Mouse (Mus musculus) neural tube, embryonic 11.5 days (tissue): Measurements from ENCODE around the gene Aoah. TPM values are rescaled to one million over a fixed set of nuclear protein-coding genes. Genes with fewer than 3 reads are reported as not detected.

Experiments used
- ATAC-seq: fragments of 200-750 bp; cut with Nextera tagmentation; 2 replicates; pipeline ENCODE4 v1.8.0; 2017; ENCODE audit warnings: moderate number of reproducible peaks, mild to moderate bottlenecking, moderate TSS enrichment, moderate library complexity; ENCODE audit not compliant: insufficient read depth, low FRiP score, low TSS enrichment
- DNase-seq: peaks from one replicate; pipeline ENCODE4 v3.0.0-alpha.2; 2015; ENCODE audit warnings: low spot score
- H3K27ac ChIP-seq: fragments of 300-500 bp; sonication (generic); 2 replicates; pipeline ENCODE4 v1.5.1; 2014; ENCODE audit warnings: low read depth, mild to moderate bottlenecking, low read length
- H3K27me3 ChIP-seq: fragments of 300-500 bp; sonication (generic); 2 replicates; pipeline ENCODE4 v1.6.1; 2014; ENCODE audit warnings: mild to moderate bottlenecking, low read length, mixed read lengths; ENCODE audit not compliant: control insufficient read depth, insufficient read depth
- H3K36me3 ChIP-seq: fragments of 300-500 bp; sonication (generic); 2 replicates; pipeline ENCODE4 v1.6.1; 2014; ENCODE audit warnings: mild to moderate bottlenecking, low read length, moderate library complexity, mixed read lengths; ENCODE audit not compliant: control insufficient read depth, insufficient read depth
- H3K4me1 ChIP-seq: fragments of 300-500 bp; sonication (generic); 2 replicates; pipeline ENCODE4 v1.6.1; 2014; ENCODE audit warnings: low read length, mixed read lengths; ENCODE audit not compliant: control insufficient read depth, insufficient read depth
- H3K4me2 ChIP-seq: fragments of 300-500 bp; sonication (generic); 2 replicates; pipeline ENCODE4 v1.6.1; 2014; ENCODE audit warnings: low read depth, mild to moderate bottlenecking, moderate library complexity
- H3K4me3 ChIP-seq: fragments of 300-500 bp; sonication (generic); 2 replicates; pipeline ENCODE4 v1.5.1; 2014; ENCODE audit warnings: low read depth, low read length
- H3K9ac ChIP-seq: fragments of 300-500 bp; sonication (generic); 2 replicates; pipeline ENCODE4 v1.6.1; 2014; ENCODE audit warnings: mild to moderate bottlenecking, low read length
- H3K9me3 ChIP-seq: fragments of 300-500 bp; sonication (generic); 2 replicates; pipeline ENCODE4 v1.6.1; 2016; ENCODE audit warnings: low read length; ENCODE audit not compliant: control insufficient read depth
- WGBS: fragments of 180-500 bp; shearing (Covaris S2); extraction: QIAGEN DNeasy Blood & Tissue Kit; methylation state at CpG from one replicate; pipeline ENCODE4 v1.1.7; 2014; 5-methylcytosine and 5-hydroxymethylcytosine counted together
- polyA plus RNA-seq: library from polyadenylated mRNA; unstranded; fragments of >200 nt; fragmentation: Nextera tagmentation; extraction: Ambion mirVana; gene quantifications from 2 replicates; pipeline ENCODE4 v1.2.1, GENCODE M21; 2014

Aoah gene
- polyA plus RNA-seq, 1 experiment from 2014 or later = 0.12 TPM

- no peaks in the 10 kb centered on the region for H3K4me1 ChIP-seq
- no peaks in the 10 kb centered on the region for H3K9me3 ChIP-seq
- DNase-seq (no peak), ATAC-seq (no peak)
- no peaks in the 10 kb centered on the region for H3K36me3 ChIP-seq
- no peak overlapping the region for H3K4me2 ChIP-seq
- H3K27me3 ChIP-seq = no peaks in the 10 kb centered on the region
- H3K4me3 ChIP-seq = no peak overlapping the region
- no peak overlapping the region for H3K27ac ChIP-seq
- 86% methylated on average over 2 of the region's 2 CpGs for WGBS
- no peak overlapping the region for H3K9ac ChIP-seq
Measured at GRCm38 (mm10) chr13:21066021-21066420, 272.1 kb downstream of the Aoah start.

DNA sequence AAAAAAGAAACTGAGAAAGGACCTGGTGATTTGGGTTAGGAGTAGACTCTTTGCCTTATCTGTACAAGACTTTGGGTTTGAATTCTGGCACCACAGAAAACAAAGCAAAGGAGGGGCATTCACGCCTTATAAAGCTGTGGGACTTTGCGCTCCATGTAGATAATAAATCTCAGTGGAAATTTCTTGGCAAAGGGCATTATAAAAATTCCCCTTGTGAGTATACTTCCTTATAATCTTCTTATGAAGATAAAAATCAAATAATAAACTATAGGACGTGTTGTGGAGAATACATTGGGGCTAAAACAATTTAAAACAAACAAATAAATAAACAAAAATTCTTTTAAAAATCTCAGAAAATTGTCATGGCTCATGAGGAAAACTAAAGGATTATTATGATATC, 280.9 kb downstream of the Aoah start, which contains the start of gene Olfr1370:
Gene Olfr1370 (minus strand): TSS at position 101 of the 400 bp plus-strand sequence.
- WGBS = 77% methylated on average over 3 of the region's 3 CpGs
- DNase-seq (no peak), ATAC-seq (no peak)
- H3K27ac ChIP-seq = no peak within 1 kb of the TSS
- no peak within 1 kb of the TSS for H3K4me3 ChIP-seq
- no peak within 1 kb of the TSS for H3K9ac ChIP-seq
- H3K27me3 ChIP-seq = no peaks in the 10 kb centered on the region
- H3K9me3 ChIP-seq = no peaks in the 10 kb centered on the region
- no peaks in the 10 kb centered on the region for H3K36me3 ChIP-seq
- H3K4me1 ChIP-seq = no peaks in the 10 kb centered on the region
- H3K4me2 ChIP-seq = no peak within 1 kb of the TSS

- H3K9ac ChIP-seq = no peak overlapping the region
- H3K4me1 ChIP-seq = no peaks in the 10 kb centered on the region
- H3K36me3 ChIP-seq = no peaks in the 10 kb centered on the region
- no peak overlapping the region for H3K27ac ChIP-seq
- no peak overlapping the region for H3K4me2 ChIP-seq
- H3K4me3 ChIP-seq = no peak overlapping the region
- H3K27me3 ChIP-seq = no peaks in the 10 kb centered on the region
- ATAC-seq = no peak
- H3K9me3 ChIP-seq = no peaks in the 10 kb centered on the region
- 79% methylated on average over 2 of the region's 2 CpGs for WGBS
- DNase-seq = no peak
Measured at GRCm38 (mm10) chr13:21082686-21083085, 288.8 kb downstream of the Aoah start.
